Mouse (Mus musculus) gastrocnemius, adult 2 months (tissue): ENCODE measurements around the gene Sult1a1. TPM values are rescaled to one million over a fixed set of nuclear protein-coding genes. Genes with fewer than 3 reads are reported as not detected.

Experiments
- DNase-seq: peaks from one replicate; pipeline ENCODE4 v3.0.0; 2022
- H3K27ac ChIP-seq: fragments of 200-600 bp; 2 replicates; pipeline ENCODE4 v1.8.1; 2022; ENCODE audit warnings: mild to moderate bottlenecking
- H3K4me3 ChIP-seq: fragments of 200-600 bp; 2 replicates; pipeline ENCODE4 v1.8.1; 2022; ENCODE audit warnings: mild to moderate bottlenecking, moderate library complexity
- CTCF ChIP-seq: fragments of 200-600 bp; IDR thresholded peaks from 2 replicates; pipeline ENCODE4 v1.8.1; 2022; ENCODE audit warnings: antibody characterized with exemption, mild to moderate bottlenecking, moderate library complexity
- intact Hi-C: fragments of 180-260 bp; cut with DNase I; formaldehyde crosslinking; loops from one replicate; pipeline ENCODE4 v1.15.1; 2025
- total RNA-seq, 2 experiments: library from RNA; stranded (reverse); gene quantifications; 2 replicates each; pipeline ENCODE4 v1.2.3; 2021

The Sult1a1 gene
- total RNA-seq, 2 experiments from 2014 or later: 16.6 to 16.8 TPM

DNA sequence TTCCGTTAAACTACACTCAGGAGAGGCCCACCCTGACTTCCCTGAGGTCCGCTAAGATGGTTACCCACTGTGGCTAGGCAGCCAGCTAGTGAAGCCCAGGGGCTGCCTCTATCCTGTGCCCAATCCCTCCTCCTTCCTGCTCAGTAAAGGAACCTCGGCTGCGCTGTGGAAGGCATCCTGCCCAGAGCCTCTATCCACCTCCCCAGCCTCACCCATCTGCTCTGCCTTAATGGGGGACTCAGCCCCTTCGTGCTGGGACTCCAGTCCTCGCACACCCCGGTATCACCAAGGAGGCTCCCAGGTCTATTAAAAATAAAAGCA, 27.5 kb upstream of the Sult1a1 start:
- no peak for TF ChIP-seq CTCF
- no peak for DNase-seq
- peak overlapping the region; percentile 63 for H3K4me3 ChIP-seq
- intact Hi-C loops: no loop called here
- peak overlapping the region; percentile 49 for H3K27ac ChIP-seq

GRCm38 (mm10) chr7:126702861-126703756, 26.9 kb upstream of the Sult1a1 start:
- intact Hi-C loops: no loop called here
- Histone ChIP-seq H3K27ac (peak overlapping the region; percentile 49), H3K4me3 (peak overlapping the region; percentile 63)
- no peak for DNase-seq
- no peak for TF ChIP-seq CTCF

- Histone ChIP-seq H3K4me3 (peak overlapping the region; percentile 63), H3K27ac (peak overlapping the region; percentile 49; the same call in 1 of the 2 replicates)
- no peak for TF ChIP-seq CTCF
- DNase-seq: no peak
- intact Hi-C loops: no loop called here
Observed at GRCm38 (mm10) chr7:126702358-126702757, 26.1 kb upstream of the Sult1a1 start.

DNA sequence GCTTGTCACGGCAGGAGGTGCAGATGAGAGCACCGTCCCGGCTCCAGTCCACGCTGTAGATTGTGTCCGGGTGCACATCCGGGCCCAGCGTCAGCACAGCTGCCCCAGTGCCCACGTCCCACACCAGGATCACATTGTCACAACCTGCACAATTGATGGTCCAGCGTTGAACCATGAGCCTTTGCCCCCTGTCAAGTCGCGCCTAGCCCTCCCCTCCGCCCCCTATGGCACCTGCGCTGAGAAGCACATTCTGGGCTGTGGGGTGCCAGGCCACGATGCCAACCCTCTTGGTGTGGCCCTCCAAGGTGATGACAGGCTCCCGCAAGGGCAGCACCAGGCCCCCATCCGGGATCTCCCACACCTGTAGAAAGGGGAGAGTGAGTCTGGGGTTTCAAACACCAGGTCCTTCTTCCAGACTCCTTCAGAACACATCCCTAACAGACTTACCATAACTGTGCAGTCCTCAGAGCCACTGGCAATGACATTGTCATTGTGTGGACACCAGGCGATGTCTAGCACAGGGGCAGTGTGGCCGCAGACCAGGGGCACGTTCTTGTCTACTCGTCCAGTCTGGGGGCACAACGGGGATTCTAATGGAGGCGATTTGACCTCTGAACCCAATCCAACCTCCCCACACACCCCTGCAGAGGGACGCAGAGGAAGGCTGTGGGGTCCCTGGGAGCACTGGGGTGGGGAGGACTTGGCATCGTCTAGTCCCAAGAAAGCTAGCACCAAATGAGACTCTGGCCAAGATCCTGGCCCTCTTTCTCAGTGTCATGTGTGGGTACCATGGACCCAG, 25.5 kb upstream of the Sult1a1 start:
- Histone ChIP-seq H3K4me3 (peak overlapping the region; percentile 49), H3K27ac (no peak overlapping the region)
- TF ChIP-seq CTCF: no peak
- no peak for DNase-seq
- intact Hi-C loops: no loop called here

DNA sequence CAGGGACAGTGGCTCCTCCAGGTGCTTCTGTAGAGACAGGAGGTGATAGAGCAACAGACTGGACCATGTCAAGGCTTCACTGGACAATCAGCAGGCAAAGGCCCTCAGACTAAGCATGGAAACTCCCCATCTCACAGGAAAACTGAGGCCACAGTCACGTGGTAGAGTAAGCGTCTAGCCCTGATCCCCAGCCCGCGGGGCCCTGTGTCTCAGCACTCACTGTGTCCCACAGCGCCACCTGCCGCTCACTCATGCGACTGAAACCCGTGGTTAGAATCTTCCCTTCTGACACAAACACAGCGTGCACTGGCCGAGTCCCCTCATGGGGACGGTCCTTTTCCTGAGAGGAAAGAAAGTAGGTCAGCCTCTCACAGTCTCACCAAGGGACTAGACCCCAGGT, 24.8 kb upstream of the Sult1a1 start:
- peak; percentile 95; the same call in 1 of the 2 replicates for TF ChIP-seq CTCF
- H3K4me3 ChIP-seq: peak overlapping the region; percentile 49
- peak; percentile 91 for DNase-seq
- intact Hi-C loops: no loop called here
- no peak overlapping the region for H3K27ac ChIP-seq

DNA sequence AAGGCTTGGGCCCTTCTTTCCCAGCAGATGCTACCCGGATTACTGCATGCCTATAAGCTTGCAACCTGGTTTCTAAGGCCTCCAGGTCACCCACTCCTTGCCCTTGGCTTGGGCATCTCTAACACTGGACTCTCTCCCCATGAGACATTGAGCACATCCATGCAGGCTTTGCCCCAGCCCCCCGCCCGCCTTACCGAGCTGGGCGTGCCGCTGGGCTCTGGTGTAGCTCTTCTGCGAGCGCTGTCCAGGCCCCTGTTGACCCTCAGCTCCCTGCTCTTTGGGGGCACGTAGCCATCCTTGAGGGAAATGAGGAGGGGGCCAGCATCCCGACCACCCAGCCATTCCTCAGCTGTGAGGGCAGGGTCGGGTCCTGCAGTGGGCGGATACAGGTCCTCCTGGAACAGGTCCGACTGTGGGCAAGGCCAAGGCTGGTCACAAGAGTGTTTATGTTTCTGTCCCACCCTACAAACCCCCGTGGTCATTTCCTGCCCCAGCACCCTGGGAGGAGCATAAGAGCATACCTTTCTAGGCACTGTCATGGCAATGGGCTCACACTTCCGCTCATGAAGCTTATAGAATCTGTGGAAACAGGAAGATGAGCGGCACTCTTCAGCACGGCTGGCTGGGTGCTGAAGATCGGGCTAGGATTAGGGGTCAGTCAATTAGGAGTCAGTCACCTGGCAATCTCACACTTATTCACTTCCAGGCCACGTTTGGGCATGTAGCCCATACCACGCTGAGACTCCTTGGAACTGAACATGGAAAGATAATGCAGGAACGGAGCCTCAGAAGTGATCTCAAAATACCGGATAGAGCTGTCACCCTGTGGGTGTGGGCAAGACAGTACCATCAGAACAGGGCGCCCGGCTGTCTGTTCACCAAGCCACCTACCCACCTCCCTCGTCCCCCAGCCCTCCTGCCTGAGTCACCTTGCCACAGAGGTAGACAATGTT, 24.1 kb upstream of the Sult1a1 start:
- intact Hi-C loops: no loop called here
- no peak for DNase-seq
- Histone ChIP-seq H3K27ac (no peak overlapping the region), H3K4me3 (peak overlapping the region; percentile 9; the same call in 1 of the 2 replicates)
- no peak for TF ChIP-seq CTCF

DNA sequence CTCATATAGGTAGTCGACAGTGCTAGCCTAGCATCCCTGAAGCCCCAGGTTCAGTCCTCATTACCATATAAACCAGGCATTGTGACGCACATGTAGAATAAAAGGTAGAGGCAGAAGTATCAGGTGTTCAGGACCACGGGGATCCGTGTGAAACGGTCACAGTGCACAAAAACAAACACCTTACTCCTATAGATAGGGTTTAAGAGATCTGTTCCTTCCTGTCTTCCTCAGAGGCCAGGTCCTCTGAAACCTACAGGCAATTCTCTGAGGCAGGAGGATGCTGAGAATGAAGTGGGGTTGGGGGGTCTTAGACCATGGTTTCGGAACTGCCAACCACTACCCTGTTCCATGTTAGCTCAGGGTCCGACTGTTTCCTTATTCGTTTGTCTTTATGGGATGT, 21.6 kb upstream of the Sult1a1 start:
- Histone ChIP-seq H3K4me3 (no peak overlapping the region), H3K27ac (no peak overlapping the region)
- DNase-seq: no peak
- no peak for TF ChIP-seq CTCF
- intact Hi-C loops: loop anchor here (10.0 kb wide), 1 partner anchor 193 kb away; the partner anchor contains the start of gene Atxn2l

GRCm38 (mm10) chr7:126696886-126697285, 20.7 kb upstream of the Sult1a1 start:
- TF ChIP-seq CTCF: no peak
- no peak for DNase-seq
- Histone ChIP-seq H3K4me3 (peak overlapping the region; percentile 99), H3K27ac (no peak overlapping the region)
- intact Hi-C loops: loop anchor here (10.0 kb wide), 1 partner anchor 192 kb away; the partner anchor contains the start of gene Atxn2l

GRCm38 (mm10) chr7:126696303-126696702, 20.1 kb upstream of the Sult1a1 start:
- intact Hi-C loops: loop anchor here (10.0 kb wide), 1 partner anchor 192 kb away; the partner anchor contains the start of gene Atxn2l
- no peak for DNase-seq
- no peak for TF ChIP-seq CTCF
- H3K4me3 ChIP-seq: peak overlapping the region; percentile 99
- peak overlapping the region; percentile 96 for H3K27ac ChIP-seq

DNA sequence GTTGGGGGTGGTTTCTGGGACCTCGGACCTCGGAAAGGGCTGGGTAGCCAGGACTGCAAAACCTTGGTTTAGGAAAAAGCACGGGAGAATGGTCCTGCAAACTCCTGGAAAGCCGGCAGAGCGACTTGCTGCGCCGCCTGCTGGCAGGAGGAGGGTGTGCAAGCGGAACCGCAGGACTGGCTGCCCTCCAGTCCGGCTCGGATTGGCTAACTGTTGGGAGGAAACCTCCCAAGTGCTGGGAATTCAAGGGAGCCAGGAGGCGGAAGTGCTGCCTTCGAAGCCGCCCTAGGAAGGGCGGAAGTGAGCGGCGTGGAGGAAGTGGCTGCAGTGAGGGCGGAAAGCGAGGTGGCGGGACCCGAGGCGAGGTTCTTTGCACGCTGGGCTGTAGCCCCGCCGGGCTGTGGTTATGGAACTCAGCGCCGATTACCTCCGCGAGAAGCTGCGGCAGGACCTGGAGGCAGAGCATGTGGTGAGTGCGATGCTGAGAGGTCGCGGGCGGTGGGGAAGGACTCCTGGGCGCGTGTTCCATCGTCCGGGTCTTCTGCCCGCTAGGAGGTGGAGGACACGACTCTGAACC, 19.5 kb upstream of the Sult1a1 start, which contains the start of gene Slx1b:
TSS of gene Slx1b (minus strand) at position 154 of the 577 bp plus-strand sequence.
- intact Hi-C loops: loop anchor here (2.0 to 10.0 kb wide), 2 partner anchors 117 to 191 kb away; partner anchors contain the start of gene Atxn2l
- peak; percentile 92 for TF ChIP-seq CTCF
- DNase-seq: peak; percentile 97
- Histone ChIP-seq H3K4me3 (peak within 1 kb of the TSS; percentile 99), H3K27ac (peak within 1 kb of the TSS; percentile 96)

GRCm38 (mm10) chr7:126695210-126695611, 19.0 kb upstream of the Sult1a1 start, which contains the start of gene Bola2:
Bola2 (plus strand) TSS chr7:126695401.
- TF ChIP-seq CTCF: no peak
- peak; percentile 83 for DNase-seq
- Histone ChIP-seq H3K27ac (peak within 1 kb of the TSS; percentile 96), H3K4me3 (peak within 1 kb of the TSS; percentile 99)
- intact Hi-C loops: loop anchor here (2.0 to 10.0 kb wide), 2 partner anchors 116 to 190 kb away; partner anchors contain the start of gene Atxn2l
